Mouse (Mus musculus) midbrain, embryonic 11.5 days (tissue): ENCODE measurements at regions not wholly inside any gene's neighbourhood (a gene's known extent, or its start where the extent isn't known, plus 50 kb on each side); places are given as distances from the start of the nearest gene placed in this dataset.
A peak's percentile ranks its signal among the peaks of the same experiment; 100 is the strongest.

Experiments
- ATAC-seq: fragments of 200-750 bp; cut with Nextera tagmentation; 2 replicates; pipeline ENCODE4 v1.8.0; 2017; ENCODE audit warnings: moderate TSS enrichment, moderate library complexity; ENCODE audit not compliant: low FRiP score
- DNase-seq: peaks from one replicate; pipeline ENCODE4 v3.0.0; 2015; ENCODE audit warnings: low spot score; ENCODE audit errors: missing footprints
- H3K27ac ChIP-seq: fragments of 300-500 bp; sonication (generic); 2 replicates; pipeline ENCODE4 v1.5.1; 2014; ENCODE audit warnings: low read depth, low read length
- H3K27me3 ChIP-seq: fragments of 300-500 bp; sonication (generic); 2 replicates; pipeline ENCODE4 v1.6.1; 2014; ENCODE audit warnings: mild to moderate bottlenecking, low read length, moderate library complexity, mixed read lengths; ENCODE audit not compliant: control insufficient read depth, insufficient read depth
- H3K36me3 ChIP-seq: fragments of 300-500 bp; sonication (generic); 2 replicates; pipeline ENCODE4 v1.6.1; 2014; ENCODE audit warnings: mild to moderate bottlenecking, low read length, moderate library complexity, mixed read lengths; ENCODE audit not compliant: control insufficient read depth, insufficient read depth
- H3K4me1 ChIP-seq: fragments of 300-500 bp; sonication (generic); 2 replicates; pipeline ENCODE4 v1.6.1; 2014; ENCODE audit warnings: low read length; ENCODE audit not compliant: control insufficient read depth, insufficient read depth
- H3K4me2 ChIP-seq: fragments of 300-500 bp; sonication (generic); 2 replicates; pipeline ENCODE4 v1.6.1; 2014; ENCODE audit warnings: mild to moderate bottlenecking, moderate library complexity
- H3K4me3 ChIP-seq: fragments of 300-500 bp; sonication (generic); 2 replicates; pipeline ENCODE4 v1.5.1; 2014; ENCODE audit warnings: low read depth, low read length
- H3K9ac ChIP-seq: fragments of 300-500 bp; sonication (generic); 2 replicates; pipeline ENCODE4 v1.6.1; 2014; ENCODE audit warnings: low read length
- H3K9me3 ChIP-seq: fragments of 300-500 bp; sonication (generic); 2 replicates; pipeline ENCODE4 v1.6.1; 2016; ENCODE audit warnings: low read length; ENCODE audit not compliant: control insufficient read depth
- WGBS: fragments of 180-500 bp; shearing (Covaris S2); extraction: QIAGEN DNeasy Blood & Tissue Kit; methylation state at CpG from one replicate; pipeline ENCODE4 v1.1.7; 2014; 5-methylcytosine and 5-hydroxymethylcytosine counted together

DNA sequence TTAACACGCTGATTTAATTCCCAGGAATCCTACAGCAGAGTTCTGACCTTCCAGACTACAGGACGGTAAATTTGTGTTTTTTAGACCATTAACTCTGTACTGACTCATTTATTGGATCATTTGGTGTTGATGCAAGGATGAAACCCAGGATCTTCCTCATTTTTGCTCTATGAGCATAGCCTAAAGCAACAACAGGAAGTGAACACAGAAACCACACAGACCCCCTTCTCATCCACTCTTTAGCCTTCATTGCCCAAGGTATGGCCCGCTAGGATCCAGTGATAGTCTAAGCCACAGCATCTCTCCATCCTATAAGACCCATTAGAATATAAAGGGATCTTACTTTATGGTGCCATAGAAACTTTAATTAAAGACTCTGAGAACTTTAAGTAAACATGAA lies 56.5 kb upstream of the Grin2b start:
- Histone ChIP-seq H3K9ac (no peak overlapping the region), H3K4me3 (no peak overlapping the region), H3K9me3 (no peaks in the 10 kb centered on the region), H3K27ac (no peak overlapping the region), H3K4me1 (no peaks in the 10 kb centered on the region), H3K27me3 (no peaks in the 10 kb centered on the region), H3K36me3 (no peaks in the 10 kb centered on the region), H3K4me2 (no peak overlapping the region)
- 78% methylated on average over 3 of the region's 3 CpGs for WGBS
- DNase-seq: no peak
- no peak for ATAC-seq

DNA sequence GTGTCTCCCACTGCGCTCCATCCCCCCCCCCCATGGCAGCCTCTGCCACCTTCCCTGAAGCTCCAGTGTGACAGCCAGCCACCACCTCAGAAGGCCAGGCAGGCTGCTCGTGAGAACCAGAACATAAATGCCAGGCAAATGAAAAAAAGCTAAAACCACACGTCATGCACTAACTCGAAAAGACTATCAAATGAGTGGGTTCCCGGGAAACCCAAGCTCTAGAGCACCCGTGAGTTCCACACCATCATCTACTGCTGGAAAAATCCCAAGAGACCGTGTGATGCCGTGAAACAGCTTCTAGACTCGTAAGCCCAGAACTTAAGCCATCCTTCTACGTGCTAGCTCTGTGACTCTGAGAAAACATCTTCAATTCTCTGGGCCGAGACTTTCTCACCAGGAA lies 62.2 kb upstream of the Grin2b start:
- 88% methylated on average over 11 of the region's 11 CpGs for WGBS
- Histone ChIP-seq H3K4me3 (no peak overlapping the region), H3K4me1 (peaks cover 5% of the 10 kb centered on the region), H3K9ac (no peak overlapping the region), H3K9me3 (no peaks in the 10 kb centered on the region), H3K36me3 (no peaks in the 10 kb centered on the region), H3K27me3 (no peaks in the 10 kb centered on the region), H3K4me2 (no peak overlapping the region), H3K27ac (no peak overlapping the region)
- DNase-seq: no peak
- no peak for ATAC-seq

DNA sequence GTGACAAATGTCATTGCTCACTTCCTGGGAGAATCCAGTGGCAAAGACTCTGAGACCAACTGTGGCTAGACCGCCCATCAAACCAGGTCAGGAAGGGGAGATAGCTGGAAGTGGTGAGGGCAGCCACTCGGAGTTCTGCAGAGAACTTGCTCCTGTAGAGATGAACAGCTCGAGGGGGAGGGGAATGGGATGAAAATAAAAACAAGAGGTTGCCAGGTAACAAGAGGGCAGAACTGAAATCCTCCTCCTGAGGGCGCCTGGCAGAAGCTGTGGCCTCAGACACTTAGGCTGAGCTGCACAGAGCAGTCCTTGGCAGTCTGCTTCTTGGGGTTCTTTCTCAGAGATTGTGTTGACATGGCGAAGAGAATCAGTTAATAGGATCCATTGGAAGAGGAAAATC lies 65.7 kb upstream of the Grin2b start:
- no peaks in the 10 kb centered on the region for H3K9me3 ChIP-seq
- no peak overlapping the region for H3K27ac ChIP-seq
- no peak overlapping the region for H3K9ac ChIP-seq
- H3K36me3 ChIP-seq: no peaks in the 10 kb centered on the region
- no peak for DNase-seq
- whole genome bisulfite sequencing: 41% methylated on average over 5 of the region's 5 CpGs
- no peaks in the 10 kb centered on the region for H3K27me3 ChIP-seq
- H3K4me2 ChIP-seq: no peak overlapping the region
- peaks cover 16% of the 10 kb centered on the region for H3K4me1 ChIP-seq
- no peak overlapping the region for H3K4me3 ChIP-seq
- ATAC-seq: no peak

DNA sequence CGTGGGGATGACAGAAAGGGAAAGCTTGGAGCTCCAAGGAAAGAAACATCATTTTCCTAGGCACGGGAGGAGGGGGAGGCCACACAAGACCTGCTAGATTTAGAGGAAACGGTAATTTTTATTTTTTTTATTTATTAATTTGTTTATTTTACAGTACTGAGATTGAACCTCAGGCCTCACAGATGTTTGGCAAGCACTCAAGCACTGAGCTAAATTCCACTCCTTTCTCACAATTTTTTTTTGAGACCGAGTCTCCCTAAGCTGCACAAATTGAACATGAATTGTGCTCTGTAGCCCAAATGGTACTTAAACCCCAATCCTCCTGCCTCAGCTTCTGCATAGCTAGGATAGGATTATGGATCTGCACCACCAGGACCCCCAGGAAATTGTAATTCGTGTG lies 66.1 kb upstream of the Grin2b start:
- H3K9ac ChIP-seq: no peak overlapping the region
- peaks cover 16% of the 10 kb centered on the region for H3K4me1 ChIP-seq
- no peak overlapping the region for H3K4me3 ChIP-seq
- WGBS: 63% methylated on average over 5 of the region's 5 CpGs
- ATAC-seq (no peak), DNase-seq (no peak)
- no peak overlapping the region for H3K4me2 ChIP-seq
- no peaks in the 10 kb centered on the region for H3K36me3 ChIP-seq
- H3K27me3 ChIP-seq: no peaks in the 10 kb centered on the region
- no peaks in the 10 kb centered on the region for H3K9me3 ChIP-seq
- no peak overlapping the region for H3K27ac ChIP-seq

DNA sequence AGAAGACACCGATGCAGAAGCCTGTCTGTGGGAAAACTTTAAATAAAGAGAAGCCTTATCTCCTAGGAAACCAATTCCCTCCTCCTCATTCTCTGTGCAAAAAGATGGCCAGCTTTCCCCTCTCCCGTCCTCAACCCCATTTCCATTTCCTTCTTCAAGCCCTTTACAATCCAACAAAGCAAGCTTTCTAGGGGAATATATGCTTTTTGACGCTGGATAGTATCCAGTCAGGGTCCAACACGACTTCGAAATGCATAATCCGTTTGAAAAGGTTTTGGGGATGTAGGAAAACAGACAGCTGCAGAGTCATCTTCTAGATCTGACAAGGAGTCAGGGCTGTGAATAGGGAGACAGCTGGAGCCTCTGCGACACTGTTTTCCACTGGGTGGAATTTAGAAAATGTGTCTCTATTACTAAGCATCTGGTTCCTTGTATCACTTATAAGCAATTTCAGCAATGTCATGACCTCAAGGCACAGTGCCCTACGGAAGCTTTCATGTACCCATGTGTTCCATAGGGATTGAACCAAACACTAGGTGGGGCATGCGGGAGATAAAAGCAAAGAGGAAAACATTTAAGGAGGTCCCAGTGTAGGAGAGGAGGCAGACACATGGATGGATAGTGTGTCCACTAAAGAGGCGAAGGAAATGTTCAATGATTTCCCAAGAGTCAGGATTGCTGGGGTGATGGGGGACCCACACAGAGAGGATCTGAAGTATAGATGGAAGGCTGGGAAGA lies 68.4 kb upstream of the Grin2b start:
- Histone ChIP-seq H3K27me3 (no peaks in the 10 kb centered on the region), H3K36me3 (no peaks in the 10 kb centered on the region), H3K4me3 (no peak overlapping the region), H3K27ac (peak overlapping the region; percentile 54), H3K4me2 (no peak overlapping the region; the same call in 1 of the 2 replicates), H3K4me1 (peaks cover 16% of the 10 kb centered on the region), H3K9me3 (no peaks in the 10 kb centered on the region), H3K9ac (no peak overlapping the region)
- peak; percentile 45; the same call in 1 of the 2 replicates for ATAC-seq
- DNase-seq: peak; percentile 87
- 33% methylated on average over 10 of the region's 10 CpGs for WGBS

DNA sequence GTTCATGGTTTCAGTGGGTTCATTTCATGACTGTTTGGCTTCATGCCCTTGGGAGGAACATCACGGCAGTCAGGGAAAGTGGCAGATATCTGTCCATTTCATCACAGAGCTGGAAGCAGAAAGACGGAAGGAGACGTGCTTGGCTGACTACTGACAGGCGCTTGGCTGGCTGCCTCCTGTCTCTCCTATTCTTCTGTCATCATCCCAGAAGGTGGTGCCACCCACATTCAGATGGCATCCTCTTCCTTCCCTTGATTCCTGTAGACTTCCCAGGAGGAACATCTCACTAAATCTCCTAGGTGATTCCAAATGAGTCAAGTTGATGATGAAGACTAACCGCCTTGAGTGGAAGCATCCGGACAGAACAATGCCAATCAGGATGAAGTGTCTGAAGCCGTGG lies 71.6 kb upstream of the Grin2b start:
- H3K9ac ChIP-seq: no peak overlapping the region
- ATAC-seq (no peak), DNase-seq (no peak)
- H3K4me1 ChIP-seq: peaks cover 10% of the 10 kb centered on the region
- H3K27me3 ChIP-seq: no peaks in the 10 kb centered on the region
- 90% methylated on average over 7 of the region's 7 CpGs for WGBS
- no peak overlapping the region for H3K4me2 ChIP-seq
- H3K36me3 ChIP-seq: no peaks in the 10 kb centered on the region
- H3K4me3 ChIP-seq: no peak overlapping the region
- H3K9me3 ChIP-seq: no peaks in the 10 kb centered on the region
- no peak overlapping the region for H3K27ac ChIP-seq

DNA sequence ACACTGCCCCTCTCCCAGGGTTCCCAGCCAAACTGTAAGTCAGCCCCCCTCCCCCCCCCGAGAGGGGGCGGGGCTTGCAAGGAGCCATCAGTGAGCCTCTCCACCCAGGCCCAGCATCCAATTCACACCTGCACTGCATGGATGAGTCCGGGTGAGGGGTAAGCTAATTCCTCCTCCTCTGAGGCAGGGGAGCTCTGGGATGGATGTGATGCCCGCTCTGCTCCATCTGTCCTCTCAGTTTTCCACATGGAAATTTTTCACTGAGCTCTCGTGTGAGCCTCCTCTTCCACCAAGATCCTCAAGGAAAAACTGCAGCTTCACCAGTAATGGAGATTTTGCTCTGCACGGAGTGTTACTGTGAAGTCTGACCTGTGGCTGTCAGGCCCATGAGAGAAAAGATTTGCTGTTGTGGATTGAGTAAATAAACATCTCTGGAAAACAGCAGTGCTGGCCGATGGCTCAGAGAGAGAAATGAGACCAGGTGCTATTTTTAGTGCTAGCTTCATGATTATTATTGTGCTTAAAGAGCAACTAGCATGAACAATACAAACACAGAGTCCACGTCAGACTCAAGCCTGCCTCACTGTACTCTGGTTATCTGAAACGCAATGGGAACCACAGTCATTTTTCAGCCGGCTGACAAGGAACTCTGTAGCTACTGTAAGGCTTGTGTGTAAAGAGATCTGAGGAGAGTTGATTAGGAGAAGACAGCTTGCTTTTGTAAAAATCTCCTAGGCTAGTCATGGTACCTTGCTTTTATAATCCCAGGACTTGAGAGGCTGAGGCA lies 71.4 kb upstream of the Gm8994 start:
- Histone ChIP-seq H3K4me2 (no peak overlapping the region), H3K9ac (no peak overlapping the region), H3K4me1 (no peaks in the 10 kb centered on the region), H3K27me3 (no peaks in the 10 kb centered on the region), H3K36me3 (no peaks in the 10 kb centered on the region), H3K27ac (no peak overlapping the region), H3K4me3 (no peak overlapping the region), H3K9me3 (no peaks in the 10 kb centered on the region)
- no peak for DNase-seq
- 58% methylated on average over 10 of the region's 10 CpGs for WGBS
- no peak for ATAC-seq

DNA sequence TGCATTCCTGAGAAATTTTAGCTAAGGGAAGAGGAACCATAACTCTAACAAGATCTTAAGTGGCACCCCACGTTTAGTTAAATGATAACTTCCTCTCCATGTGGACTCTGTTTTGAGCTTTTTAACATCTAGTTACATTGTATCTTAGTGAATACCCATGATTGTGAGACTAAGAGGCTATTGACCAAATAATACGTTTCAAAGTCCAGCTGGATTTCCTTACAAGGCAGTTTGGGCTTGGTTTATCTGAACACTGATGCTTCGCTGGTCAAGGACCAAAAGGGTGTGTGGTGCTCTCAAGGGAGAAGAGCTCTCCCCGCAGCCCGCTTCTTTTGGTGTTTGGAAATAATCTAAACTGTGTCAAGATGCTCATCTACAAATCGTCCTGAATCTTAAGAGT lies 51.6 kb upstream of the Gm8994 start:
- H3K4me2 ChIP-seq: no peak overlapping the region
- no peaks in the 10 kb centered on the region for H3K4me1 ChIP-seq
- no peak overlapping the region for H3K27ac ChIP-seq
- no peaks in the 10 kb centered on the region for H3K27me3 ChIP-seq
- DNase-seq (no peak), ATAC-seq (no peak)
- no peak overlapping the region for H3K4me3 ChIP-seq
- 87% methylated on average over 6 of the region's 6 CpGs for WGBS
- no peak overlapping the region for H3K9ac ChIP-seq
- no peaks in the 10 kb centered on the region for H3K36me3 ChIP-seq
- H3K9me3 ChIP-seq: no peaks in the 10 kb centered on the region

DNA sequence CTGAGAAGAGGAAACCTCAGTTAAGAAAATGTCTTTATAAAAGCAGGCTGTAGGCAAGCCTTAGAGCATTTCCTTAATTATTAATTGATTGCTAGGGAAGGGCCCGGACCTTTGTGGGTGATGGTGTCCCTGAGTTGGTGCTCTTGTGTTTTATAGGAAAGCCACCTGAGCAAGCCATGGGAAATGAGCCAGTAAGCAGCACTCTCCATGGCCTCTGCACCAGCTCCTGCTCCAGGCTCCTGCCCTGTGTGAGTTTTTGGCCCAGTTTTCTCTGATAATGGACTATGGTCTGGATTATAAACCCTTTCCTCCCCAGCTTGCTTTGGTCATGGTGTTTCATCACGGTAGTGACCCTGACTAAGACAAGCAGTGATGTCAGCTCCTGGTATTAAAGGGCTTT lies 50.6 kb upstream of the Gm8994 start:
- no peak for DNase-seq
- Histone ChIP-seq H3K4me1 (no peaks in the 10 kb centered on the region), H3K4me3 (no peak overlapping the region), H3K27me3 (no peaks in the 10 kb centered on the region), H3K27ac (no peak overlapping the region), H3K36me3 (no peaks in the 10 kb centered on the region), H3K4me2 (no peak overlapping the region), H3K9ac (no peak overlapping the region), H3K9me3 (no peaks in the 10 kb centered on the region)
- ATAC-seq: no peak
- WGBS: 81% methylated on average over 2 of the region's 2 CpGs
